Mouse (Mus musculus) testis, postnatal 14 days (tissue): ENCODE results near the gene Taco1.
"Not testable (repeated sequence)": the region's sequence is repeated elsewhere in the genome, so short reads cannot be mapped to it uniquely, and the experiment has no call there.

Source experiments
- DNase-seq: peaks from one replicate; pipeline ENCODE4 v3.0.0; 2021; ENCODE audit warnings: low spot score

Taco1 gene

DNA sequence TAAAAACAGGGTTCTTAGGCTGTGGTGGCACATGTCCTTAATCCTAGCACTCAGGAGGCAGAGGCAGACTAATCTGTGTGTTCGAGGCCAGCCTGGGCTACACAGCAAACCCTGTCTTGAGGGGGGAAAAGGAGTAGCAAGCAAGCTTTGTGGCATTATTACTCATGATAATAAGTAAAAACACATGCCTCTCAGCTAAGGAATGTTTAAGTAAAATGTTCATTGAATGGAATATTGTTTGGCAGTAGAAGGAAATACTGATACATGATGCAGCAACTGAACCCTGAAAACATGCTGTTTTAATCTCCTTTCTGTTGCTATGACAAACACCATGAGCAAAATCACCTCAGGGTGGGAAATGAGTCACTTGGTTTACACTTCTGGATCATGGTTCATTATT lies 4.5 kb upstream of the Taco1 start:
- no peak for DNase-seq

DNA sequence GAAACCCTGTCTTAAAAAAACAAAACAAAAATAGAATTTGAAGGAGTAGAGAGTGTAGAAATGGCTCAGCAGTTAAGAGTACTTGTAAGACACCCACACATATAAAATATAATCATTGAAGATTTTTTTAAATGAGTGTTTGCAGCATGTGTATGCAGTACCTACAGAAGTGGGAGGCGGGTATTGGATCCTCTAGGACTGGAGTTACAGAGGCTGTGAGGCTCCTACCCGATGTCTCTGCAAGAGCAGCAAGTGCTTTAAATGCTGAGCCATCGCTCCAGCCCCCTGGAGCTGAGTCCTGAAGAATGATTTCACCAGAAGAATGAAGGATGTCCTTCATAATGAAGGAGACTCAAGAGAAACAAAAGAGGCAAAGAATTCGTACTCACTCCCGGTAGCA lies 2.1 kb upstream of the Taco1 start:
- no peak for DNase-seq

DNA sequence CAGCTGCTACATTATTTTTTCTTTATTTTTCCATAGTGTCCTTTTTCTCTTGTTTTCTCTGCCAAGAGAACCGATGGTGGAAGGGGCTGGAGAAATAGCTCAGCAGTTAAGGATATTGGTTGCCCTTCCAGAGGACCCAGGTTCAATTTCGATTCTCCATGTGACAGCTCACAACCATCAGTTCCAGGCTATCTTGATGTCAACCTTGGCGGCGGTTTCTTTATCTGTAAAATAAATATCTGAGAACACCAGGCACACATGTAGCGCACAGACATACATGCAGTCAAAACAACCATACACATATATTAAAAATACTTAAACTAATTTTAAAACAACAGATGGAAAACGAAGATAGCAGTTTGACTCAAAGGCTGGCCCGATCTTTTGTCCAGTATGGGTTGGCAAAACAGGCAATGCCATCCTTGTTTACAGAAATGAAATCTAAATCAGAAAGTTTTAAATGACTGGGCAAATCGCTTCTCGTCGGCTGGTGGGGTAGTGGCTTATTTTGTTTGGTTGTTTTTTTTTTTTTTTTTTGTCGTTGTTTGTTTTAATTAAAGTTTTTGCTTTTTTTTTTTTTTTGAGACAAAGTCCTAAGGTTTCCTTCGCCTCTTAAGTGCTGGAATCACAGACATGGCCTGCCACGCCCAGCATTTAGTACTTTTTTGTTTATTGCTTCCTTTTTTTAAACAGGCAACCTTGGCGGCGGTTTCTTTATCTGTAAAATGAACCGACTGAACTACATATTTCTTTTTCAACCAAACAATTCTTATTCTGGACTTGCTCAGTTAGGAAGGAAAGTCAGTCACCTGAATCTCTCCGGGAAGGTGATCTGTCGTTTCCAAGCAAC lies 563 bp upstream of the Taco1 start:
- no peak for DNase-seq

DNA sequence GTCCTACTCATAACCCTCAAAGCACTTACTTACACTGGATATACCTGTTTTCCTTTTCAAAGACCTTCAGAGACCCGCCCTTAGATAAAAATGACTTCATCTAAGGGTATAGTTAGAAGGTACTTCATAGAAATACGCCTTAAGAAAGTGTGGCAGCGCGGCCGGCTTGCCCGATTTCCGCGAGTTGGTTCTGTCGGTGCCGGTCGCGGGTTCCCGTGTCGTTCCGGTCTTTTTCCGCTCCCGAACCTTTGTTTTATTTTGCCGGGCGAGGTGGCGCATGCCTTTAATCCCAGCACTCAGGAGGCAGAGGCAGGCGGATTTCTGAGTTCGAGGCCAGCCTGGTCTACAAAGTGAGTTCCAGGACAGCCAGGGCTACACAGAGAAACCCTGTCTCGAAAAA lies 755 bp downstream of the Taco1 start:
- not testable (repeated sequence) for DNase-seq

DNA sequence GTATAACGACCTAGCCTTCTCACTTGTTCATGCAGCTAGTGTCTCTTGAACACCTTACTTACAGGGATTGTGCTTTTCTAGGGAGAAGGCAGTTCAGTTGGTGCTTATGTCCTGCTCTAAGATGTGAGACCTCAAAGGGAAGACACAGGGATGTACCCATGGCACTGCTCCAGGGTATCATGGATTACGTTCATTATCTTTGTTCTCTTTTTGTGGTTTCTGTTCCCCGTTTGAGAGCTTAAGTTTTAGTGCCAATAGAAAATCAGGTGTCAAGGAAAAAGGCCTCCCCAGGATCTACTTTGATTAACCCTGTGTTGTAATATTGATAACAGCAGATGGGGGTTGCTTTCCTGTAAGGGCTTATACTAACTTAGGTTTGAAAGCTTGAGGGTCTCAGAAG lies 7.9 kb downstream of the Taco1 start:
- DNase-seq = no peak

DNA sequence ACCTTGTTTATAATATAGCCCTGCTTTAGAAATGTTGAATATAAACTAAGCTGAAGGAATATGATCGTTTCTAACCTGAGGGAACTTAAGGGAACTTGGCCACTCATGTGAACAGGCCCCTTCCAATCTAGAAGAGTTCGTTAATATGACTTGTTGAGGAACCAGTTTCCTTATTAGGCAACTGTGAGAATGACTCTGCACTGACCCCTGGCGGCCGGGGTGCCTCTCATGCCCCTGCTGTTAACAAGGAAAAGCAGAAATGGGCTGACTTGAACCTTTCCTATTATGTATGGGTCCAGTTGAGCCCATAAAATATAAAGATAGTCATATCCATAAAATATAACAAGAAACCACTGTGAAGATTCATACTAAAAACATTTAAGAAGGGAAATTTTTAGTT lies 10.5 kb downstream of the Taco1 start:
- no peak for DNase-seq

GRCm38 (mm10) chr11:106083708-106084701 lies 18.1 kb downstream of the Taco1 start, which contains the start of gene Map3k3:
Map3k3 (plus strand) TSS chr11:106084613.
- DNase-seq = peak; percentile 100

- peak; percentile 83 for DNase-seq
Observed at GRCm38 (mm10) chr11:106084911-106085561, 19.2 kb downstream of the Taco1 start.

DNA sequence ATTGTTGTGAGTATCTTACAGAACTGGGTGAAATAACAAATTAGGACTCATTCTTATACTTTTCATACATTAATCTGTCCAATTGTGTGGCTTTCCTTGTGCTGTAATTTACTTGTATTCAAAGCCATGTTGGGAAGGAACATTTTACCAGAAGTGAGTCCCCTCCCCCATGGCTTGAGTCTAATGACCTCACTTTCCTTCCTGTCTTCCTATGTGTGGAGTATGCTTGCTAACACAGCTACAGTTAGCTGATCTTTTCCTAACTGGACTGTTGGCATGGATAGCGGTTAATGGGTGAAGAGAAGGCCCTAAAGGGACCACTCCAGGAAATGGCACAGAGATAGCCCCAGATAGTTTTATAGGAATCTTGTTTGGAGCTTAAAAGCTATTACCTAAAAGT lies 32.4 kb downstream of the Taco1 start:
- DNase-seq = no peak

- no peak for DNase-seq
Observed at GRCm38 (mm10) chr11:106102866-106103265, 37.0 kb downstream of the Taco1 start.

DNA sequence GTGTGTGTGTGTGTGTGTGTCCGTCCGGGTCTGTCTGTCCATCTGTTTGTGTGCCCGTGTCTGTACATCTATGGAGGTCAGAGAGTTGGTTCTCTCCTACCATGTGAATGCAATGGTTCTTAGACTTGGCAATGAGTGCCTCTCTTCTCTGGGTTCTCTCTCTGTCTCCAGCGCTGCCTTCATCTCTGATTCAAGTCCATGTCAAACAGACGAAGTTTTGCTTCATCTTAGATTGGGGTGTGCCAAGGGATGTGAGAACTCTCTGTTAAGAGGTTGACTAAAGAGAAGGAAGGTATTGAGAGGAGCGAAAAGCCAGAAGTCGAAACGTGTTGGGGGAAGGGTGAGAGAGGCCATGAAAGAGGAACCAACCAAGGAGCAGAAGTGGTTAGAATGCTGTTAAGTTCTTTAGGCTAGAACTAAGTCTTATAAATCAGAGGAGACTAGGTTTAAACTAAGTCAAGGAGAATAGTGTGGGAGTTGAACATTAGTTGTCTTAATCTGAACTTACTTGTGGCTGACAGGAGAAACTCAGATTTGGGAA lies 40.3 kb downstream of the Taco1 start:
- no peak for DNase-seq

DNA sequence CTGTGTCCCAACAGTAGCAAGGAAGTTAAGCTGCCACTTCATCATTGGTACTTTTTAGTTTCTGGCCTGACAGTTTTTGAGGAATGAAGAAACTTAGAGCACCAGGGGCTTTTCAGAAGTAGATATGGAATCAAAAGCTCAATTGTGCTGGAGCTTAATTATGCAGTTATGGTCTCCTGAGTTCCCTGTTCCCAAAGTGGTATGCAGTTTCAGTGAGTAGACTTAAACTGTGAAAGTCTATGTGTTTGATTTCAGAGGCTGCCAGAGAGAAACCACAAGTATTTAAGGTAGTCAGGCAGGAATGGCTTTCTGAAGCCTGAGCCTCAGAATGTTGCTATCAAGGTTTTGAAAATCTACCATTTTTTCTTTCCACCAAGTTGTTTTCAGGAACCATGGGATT lies 45.8 kb downstream of the Taco1 start:
- DNase-seq = no peak

GRCm38 (mm10) chr11:106122221-106122620 lies 56.4 kb downstream of the Taco1 start:
- no peak for DNase-seq

DNA sequence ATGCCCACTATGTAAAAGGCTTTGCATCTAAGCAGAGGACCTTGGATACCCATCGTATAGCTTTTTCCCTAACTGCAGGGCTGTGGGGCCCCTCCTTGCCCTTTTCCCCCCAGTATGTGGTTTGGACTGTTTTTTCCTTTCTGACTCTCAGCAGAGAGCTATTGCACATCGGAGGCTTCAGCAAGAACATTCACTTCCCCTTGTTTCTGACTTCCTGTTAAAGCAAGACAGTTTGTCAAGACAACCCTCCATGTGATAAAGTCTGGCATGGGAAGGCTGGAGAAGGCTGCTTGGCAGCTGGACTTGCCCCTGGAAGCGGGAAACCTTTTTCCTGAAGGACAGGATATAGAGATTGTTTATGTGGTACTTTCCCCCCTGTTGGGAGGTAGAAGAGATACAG lies 56.9 kb downstream of the Taco1 start:
- no peak for DNase-seq
